Mouse (Mus musculus) C2C12 (cell line): ENCODE data around the gene Csf3r. TPM values are rescaled to one million over a fixed set of nuclear protein-coding genes. Genes with fewer than 3 reads are reported as not detected.
A peak's percentile ranks its signal among the peaks of the same experiment; 100 is the strongest.

ENCODE experiments used
- H3K27me3 ChIP-seq: one replicate; pipeline ENCODE4 v1.6.1; 2011; ENCODE audit not compliant: control insufficient read depth, insufficient read depth, insufficient read length
- H3K36me3 ChIP-seq: one replicate; pipeline ENCODE4 v1.6.1; 2011; ENCODE audit not compliant: control insufficient read depth, insufficient read depth
- H3K4me3 ChIP-seq: one replicate; pipeline ENCODE4 v1.5.1; 2011; ENCODE audit warnings: mild to moderate bottlenecking, control low read depth; ENCODE audit not compliant: poor library complexity, insufficient read depth, severe bottlenecking
- H3K79me2 ChIP-seq: one replicate; pipeline ENCODE4 v1.6.1; 2011; ENCODE audit not compliant: control insufficient read depth, insufficient read depth
- H3K79me3 ChIP-seq: one replicate; pipeline ENCODE4 v1.6.1; 2011; ENCODE audit warnings: low read depth, control low read depth
- H3ac ChIP-seq: one replicate; pipeline ENCODE3; 2011; ENCODE audit warnings: low read depth; ENCODE audit not compliant: control insufficient read depth, insufficient read length
- CEBPB ChIP-seq: IDR thresholded peaks from one replicate; pipeline ENCODE4 v1.6.1; 2011; ENCODE audit warnings: low read depth, mild to moderate bottlenecking, control low read depth, moderate library complexity
- CTCF ChIP-seq: IDR thresholded peaks from one replicate; pipeline ENCODE4 v1.5.1; 2011; ENCODE audit not compliant: control insufficient read depth, insufficient read depth, insufficient read length
- FOSL1 ChIP-seq: IDR thresholded peaks from one replicate; pipeline ENCODE4 v1.8.0; 2011; ENCODE audit warnings: mild to moderate bottlenecking, low read length; ENCODE audit not compliant: poor library complexity, insufficient read depth, severe bottlenecking
- MAX ChIP-seq: IDR thresholded peaks from one replicate; pipeline ENCODE4 v1.6.1; 2011; ENCODE audit warnings: mild to moderate bottlenecking, control low read depth
- MYOD1 ChIP-seq: IDR thresholded peaks from one replicate; pipeline ENCODE4 v1.6.1; 2011; ENCODE audit warnings: low read depth; ENCODE audit not compliant: control insufficient read depth, insufficient read length
- MYOG ChIP-seq: IDR thresholded peaks from one replicate; pipeline ENCODE4 v1.6.1; 2011; ENCODE audit not compliant: control insufficient read depth, insufficient read length; ENCODE audit errors: extremely low read depth
- USF1 ChIP-seq: IDR thresholded peaks from one replicate; pipeline ENCODE4 v1.6.1; 2011; ENCODE audit warnings: low read depth, mild to moderate bottlenecking, control low read depth, moderate library complexity
- polyA plus RNA-seq: library from polyadenylated mRNA; unstranded; fragments of >200 nt; fragmentation: generic; extraction: Trizol; gene quantifications from one replicate; pipeline ENCODE4 v1.2.1, GENCODE M21; 2012; ENCODE audit warnings: missing spikeins

Gene Csf3r
- polyA plus RNA-seq, 1 experiment: not detected

DNA sequence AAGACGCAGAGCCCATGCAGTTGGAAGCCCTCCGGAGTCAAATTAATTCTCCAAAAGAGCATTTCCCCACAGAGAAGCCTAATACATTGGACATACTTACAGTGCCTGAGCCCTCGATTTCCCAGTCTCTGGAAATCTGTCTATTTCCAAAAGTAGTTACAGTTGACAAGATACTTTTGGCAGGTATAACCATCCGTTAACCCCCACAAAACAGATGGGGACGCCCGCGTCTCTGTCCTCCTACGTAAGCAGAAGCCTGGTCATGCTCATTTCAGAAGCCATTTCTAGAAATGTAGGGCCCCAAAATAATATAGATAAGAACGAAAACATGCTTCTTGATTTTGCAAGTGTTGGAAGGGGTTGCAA, 34.6 kb downstream of the Csf3r start:
- no peaks in the 10 kb centered on the region for H3K79me3 ChIP-seq
- TF ChIP-seq MYOG (no peak), USF1 (no peak), CTCF (no peak), CEBPB (no peak), MAX (no peak), MYOD1 (no peak), FOSL1 (no peak)
- no peaks in the 10 kb centered on the region for H3K79me2 ChIP-seq
- peak overlapping the region; percentile 49 for H3K4me3 ChIP-seq
- H3K36me3 ChIP-seq: peaks cover 15% of the 10 kb centered on the region
- no peaks in the 10 kb centered on the region for H3K27me3 ChIP-seq
- H3ac ChIP-seq: no peak overlapping the region

DNA sequence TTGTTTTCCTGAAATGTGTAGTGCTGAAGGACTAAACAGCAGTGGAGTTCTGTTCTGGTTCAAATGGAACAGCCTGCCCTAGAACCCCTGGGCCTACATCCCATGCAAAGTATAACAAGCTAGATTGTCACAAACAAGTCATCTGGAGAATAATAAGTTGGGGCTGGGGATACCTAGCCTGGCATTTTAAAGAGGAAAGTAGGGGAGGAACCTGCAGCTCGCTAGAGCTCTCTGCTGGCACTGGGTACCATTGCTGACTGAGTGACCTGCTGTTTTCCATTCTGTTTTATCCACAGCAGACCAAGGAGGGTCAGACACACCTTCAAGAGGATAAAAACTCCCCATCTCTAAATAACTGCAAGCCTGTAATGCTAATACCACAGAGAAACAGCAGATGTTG, 38.5 kb downstream of the Csf3r start:
- TF ChIP-seq MYOD1 (no peak), CEBPB (no peak), CTCF (peak; percentile 49)
- Histone ChIP-seq H3K4me3 (no peak overlapping the region), H3K36me3 (no peaks in the 10 kb centered on the region), H3ac (no peak overlapping the region), H3K79me2 (no peaks in the 10 kb centered on the region), H3K27me3 (no peaks in the 10 kb centered on the region), H3K79me3 (no peaks in the 10 kb centered on the region)

GRCm38 (mm10) chr4:126065241-126065640, 40.9 kb downstream of the Csf3r start:
- Histone ChIP-seq H3K36me3 (no peaks in the 10 kb centered on the region), H3ac (no peak overlapping the region), H3K79me2 (no peaks in the 10 kb centered on the region), H3K79me3 (no peaks in the 10 kb centered on the region), H3K4me3 (no peak overlapping the region), H3K27me3 (no peaks in the 10 kb centered on the region)
- no peak for TF ChIP-seq FOSL1
- no peak for TF ChIP-seq MYOG
- no peak for TF ChIP-seq CTCF
- no peak for TF ChIP-seq CEBPB
- no peak for TF ChIP-seq MAX
- no peak for TF ChIP-seq MYOD1
- no peak for TF ChIP-seq USF1

GRCm38 (mm10) chr4:126067401-126068077, 43.2 kb downstream of the Csf3r start:
- no peak for TF ChIP-seq USF1
- TF ChIP-seq MYOD1: no peak
- no peak for TF ChIP-seq MYOG
- TF ChIP-seq MAX: no peak
- no peak for TF ChIP-seq FOSL1
- TF ChIP-seq CEBPB: no peak
- TF ChIP-seq CTCF: no peak
- Histone ChIP-seq H3K79me2 (no peaks in the 10 kb centered on the region), H3K4me3 (no peak overlapping the region), H3K36me3 (no peaks in the 10 kb centered on the region), H3K79me3 (no peaks in the 10 kb centered on the region), H3ac (no peak overlapping the region), H3K27me3 (no peaks in the 10 kb centered on the region)

DNA sequence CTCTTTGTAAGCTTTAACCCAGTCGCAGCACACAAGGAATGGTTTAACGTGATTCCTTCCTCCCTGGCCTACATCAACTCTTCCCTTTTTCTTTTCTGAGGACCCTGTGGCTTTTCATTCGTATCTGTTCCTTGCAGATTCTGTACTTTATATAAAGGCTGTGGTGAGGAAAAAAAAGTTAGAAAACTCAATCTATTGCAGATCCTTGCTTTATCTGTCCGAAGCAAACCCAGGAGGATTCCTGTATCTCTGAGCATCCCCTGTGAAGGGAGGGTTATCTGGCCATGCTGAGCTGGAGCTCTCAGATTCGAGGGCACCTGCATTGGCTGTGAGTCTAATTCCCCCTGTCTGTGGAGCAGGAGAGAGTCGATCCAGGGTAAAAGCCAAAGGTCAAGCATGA, 44.5 kb downstream of the Csf3r start:
- TF ChIP-seq CEBPB: no peak
- no peak for TF ChIP-seq USF1
- no peak for TF ChIP-seq MYOG
- no peak for TF ChIP-seq FOSL1
- no peak for TF ChIP-seq MYOD1
- TF ChIP-seq CTCF: no peak
- no peak for TF ChIP-seq MAX
- Histone ChIP-seq H3ac (no peak overlapping the region), H3K79me3 (no peaks in the 10 kb centered on the region), H3K36me3 (no peaks in the 10 kb centered on the region), H3K79me2 (no peaks in the 10 kb centered on the region), H3K4me3 (no peak overlapping the region), H3K27me3 (no peaks in the 10 kb centered on the region)

DNA sequence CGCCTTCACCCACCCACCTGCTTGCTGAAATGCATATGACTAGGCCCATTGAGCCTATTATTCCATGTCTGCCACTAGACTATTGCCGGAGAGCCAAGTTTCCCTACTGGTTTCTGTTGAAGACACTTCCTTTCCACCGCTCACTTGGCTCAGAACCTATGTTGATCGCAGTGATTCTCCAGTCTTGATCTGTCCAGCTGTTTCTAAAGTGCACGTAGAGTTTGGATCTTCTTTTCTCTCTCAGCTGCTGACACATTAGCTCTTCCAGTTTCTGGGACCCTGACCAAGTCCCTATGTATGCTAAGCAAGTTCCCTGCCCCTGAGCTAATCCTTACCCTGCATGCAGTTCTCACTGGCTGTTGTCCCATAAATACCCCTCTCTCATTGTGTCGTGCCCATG, 53.5 kb downstream of the Csf3r start:
- TF ChIP-seq MYOG (no peak), MAX (no peak), CEBPB (no peak), MYOD1 (no peak), USF1 (no peak), CTCF (no peak), FOSL1 (no peak)
- Histone ChIP-seq H3K79me2 (no peaks in the 10 kb centered on the region), H3K4me3 (no peak overlapping the region), H3ac (no peak overlapping the region), H3K36me3 (no peaks in the 10 kb centered on the region), H3K79me3 (no peaks in the 10 kb centered on the region), H3K27me3 (no peaks in the 10 kb centered on the region)
